Mouse (Mus musculus) ES-E14 (cell line): ENCODE results near the gene Izumo4.

Experiments
- CHD2 ChIP-seq: IDR thresholded peaks from 2 replicates; pipeline ENCODE4 v1.6.1; 2014; ENCODE audit warnings: mild to moderate bottlenecking, low read depth, low read length, inconsistent platforms
- HCFC1 ChIP-seq: IDR thresholded peaks from 2 replicates; pipeline ENCODE4 v1.6.1; 2012; ENCODE audit warnings: low read length, inconsistent platforms, borderline replicate concordance; ENCODE audit not compliant: insufficient read depth
- MAFK ChIP-seq: IDR thresholded peaks from 2 replicates; pipeline ENCODE4 v1.6.1; 2014; ENCODE audit warnings: mild to moderate bottlenecking, low read depth, low read length, inconsistent platforms; ENCODE audit not compliant: insufficient read depth
- ZC3H11A ChIP-seq: IDR thresholded peaks from 2 replicates; pipeline ENCODE4 v1.6.1; 2012; ENCODE audit warnings: low read depth, mild to moderate bottlenecking, inconsistent platforms, low read length, borderline replicate concordance
- ZNF384 ChIP-seq: IDR thresholded peaks from 2 replicates; pipeline ENCODE4 v1.6.1; 2012; ENCODE audit warnings: low read depth, low read length, inconsistent platforms

DNA sequence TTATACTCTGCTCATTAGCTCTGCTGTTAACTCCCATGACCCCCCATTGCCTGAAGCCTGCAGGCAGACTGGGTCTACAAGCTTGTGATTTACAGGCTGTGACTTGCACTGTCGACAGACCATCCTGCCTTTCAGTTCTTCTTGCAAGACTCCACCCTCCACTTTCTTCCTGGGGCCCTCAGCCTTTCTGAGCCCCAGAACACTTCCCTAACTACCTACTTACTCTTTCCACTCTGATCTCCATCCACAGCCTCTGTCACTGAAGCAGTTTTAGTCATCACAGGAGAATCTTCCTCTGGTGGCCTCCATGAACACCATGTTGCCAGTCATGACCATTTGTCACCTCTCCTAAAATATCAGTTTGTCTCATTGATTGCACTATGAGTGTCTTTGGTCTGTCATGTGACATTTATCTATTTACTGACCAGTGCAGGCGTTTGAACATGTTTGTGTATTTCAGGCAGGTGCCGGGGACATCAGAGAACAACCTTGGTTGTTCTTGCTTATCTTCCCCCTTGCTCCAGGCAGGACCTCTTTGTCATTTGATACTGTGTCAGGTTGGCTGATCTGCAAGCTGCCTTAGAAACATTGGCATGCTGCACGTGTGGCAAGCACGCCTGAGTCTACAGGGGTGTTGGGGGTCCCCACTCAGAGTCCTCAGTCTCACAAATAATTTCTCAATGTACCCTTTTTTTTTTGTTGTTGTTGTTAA is 38.3 kb upstream of the Izumo4 start:
- TF ChIP-seq CHD2 = no peak
- no peak for TF ChIP-seq HCFC1
- TF ChIP-seq ZC3H11A = no peak
- no peak for TF ChIP-seq ZNF384
- no peak for TF ChIP-seq MAFK
